Mouse (Mus musculus) CH12.LX (cell line): ENCODE measurements around the gene Slx4ip. TPM values are rescaled to one million over a fixed set of nuclear protein-coding genes. Genes with fewer than 3 reads are reported as not detected.

ENCODE experiments used
- DNase-seq: peaks from one replicate; pipeline ENCODE4 v3.0.0-alpha.2; 2013; ENCODE audit errors: extremely low read depth
- H3K27ac ChIP-seq: 2 replicates; pipeline ENCODE4 v1.5.1; 2012; ENCODE audit warnings: low read depth, mild to moderate bottlenecking, control low read depth, moderate library complexity; ENCODE audit not compliant: insufficient read depth
- H3K27me3 ChIP-seq: replicated peaks from 2 replicates; pipeline ENCODE3; 2012; ENCODE audit warnings: inconsistent platforms
- H3K36me3 ChIP-seq, 2 experiments: replicated peaks in 1 of 2; 2 replicates each; pipeline versions ENCODE3 to v1.6.1; 2012; ENCODE audit warnings: inconsistent platforms in 1 of 2, low read length in 1 of 2, mild to moderate bottlenecking in 1 of 2, mixed read lengths in 1 of 2, moderate library complexity in 1 of 2; ENCODE audit not compliant: control insufficient read depth in 1 of 2, insufficient read depth in 1 of 2
- H3K4me1 ChIP-seq, 2 experiments: 2 replicates each; pipeline ENCODE4 v1.6.1; 2012; ENCODE audit warnings: inconsistent platforms in 1 of 2, moderate library complexity in 1 of 2; ENCODE audit not compliant: insufficient read depth in 2 of 2, control insufficient read depth in 1 of 2
- H3K4me2 ChIP-seq: 2 replicates; pipeline ENCODE4 v1.6.1; 2012; ENCODE audit warnings: low read depth, mild to moderate bottlenecking, control low read depth; ENCODE audit not compliant: poor library complexity, insufficient read depth, severe bottlenecking
- H3K4me3 ChIP-seq, 3 experiments: fragments of 150-350 bp in 1 of 3; sonication (generic) in 1 of 3; replicated peaks in 1 of 3; 2 replicates each; pipeline versions ENCODE3 to v1.5.1; 2011 to 2012; ENCODE audit warnings: low read depth in 2 of 3, low read length in 2 of 3, mild to moderate bottlenecking in 2 of 3, moderate library complexity in 2 of 3, control low read depth in 1 of 3, improper control_type of control experiment in 1 of 3, inconsistent platforms in 1 of 3, mixed read lengths in 1 of 3; ENCODE audit not compliant: poor library complexity in 1 of 3
- H3K79me2 ChIP-seq: replicated peaks from 2 replicates; pipeline ENCODE4 v1.6.1; 2012; ENCODE audit warnings: mild to moderate bottlenecking, moderate library complexity; ENCODE audit not compliant: control insufficient read depth, poor library complexity, insufficient read depth, severe bottlenecking; ENCODE audit errors: extremely low read depth
- H3K9ac ChIP-seq: 2 replicates; pipeline ENCODE4 v1.6.1; 2012; ENCODE audit warnings: low read depth, mild to moderate bottlenecking, control low read depth, moderate library complexity; ENCODE audit not compliant: insufficient read depth
- H3K9me3 ChIP-seq: replicated peaks from 2 replicates; pipeline ENCODE3; 2012; ENCODE audit warnings: low read length, inconsistent platforms, mixed read lengths
- BHLHE40 ChIP-seq: IDR thresholded peaks from 2 replicates; pipeline ENCODE4 v1.6.1; 2011; ENCODE audit warnings: mild to moderate bottlenecking, low read depth, low read length, improper control_type of control experiment
- CHD1 ChIP-seq: IDR thresholded peaks from 2 replicates; pipeline ENCODE4 v1.6.1; 2012; ENCODE audit warnings: low read depth, low read length, improper control_type of control experiment, inconsistent platforms
- CHD2 ChIP-seq: IDR thresholded peaks from 2 replicates; pipeline ENCODE4 v1.6.1; 2011; ENCODE audit warnings: low read length, improper control_type of control experiment
- CTCF ChIP-seq, 2 experiments: IDR thresholded peaks in 1 of 2; conservative IDR thresholded peaks in 1 of 2; 2 replicates each; pipeline ENCODE4 v1.5.1; 2011 to 2012; ENCODE audit warnings: low read depth in 2 of 2, low read length in 2 of 2, improper control_type of control experiment in 1 of 2, inconsistent platforms in 1 of 2, mild to moderate bottlenecking in 1 of 2, moderate library complexity in 1 of 2
- EP300 ChIP-seq: IDR thresholded peaks from 2 replicates; pipeline ENCODE4 v1.6.1; 2011; ENCODE audit warnings: low read length, improper control_type of control experiment
- ETS1 ChIP-seq: conservative IDR thresholded peaks from 2 replicates; pipeline ENCODE4 v1.6.1; 2012; ENCODE audit warnings: low read depth, mild to moderate bottlenecking, inconsistent platforms, low read length, improper control_type of control experiment, moderate library complexity
- JUN ChIP-seq: IDR thresholded peaks from 2 replicates; pipeline ENCODE4 v1.6.1; 2011; ENCODE audit warnings: low read depth, mild to moderate bottlenecking, low read length, improper control_type of control experiment, moderate library complexity; ENCODE audit not compliant: insufficient read depth
- JUND ChIP-seq: conservative IDR thresholded peaks from 2 replicates; pipeline ENCODE4 v1.6.1; 2011; ENCODE audit warnings: low read depth, low read length, improper control_type of control experiment
- MAX ChIP-seq: IDR thresholded peaks from 2 replicates; pipeline ENCODE4 v1.6.1; 2011; ENCODE audit warnings: low read length, improper control_type of control experiment
- MXI1 ChIP-seq: IDR thresholded peaks from 2 replicates; pipeline ENCODE4 v1.6.1; 2011; ENCODE audit warnings: mild to moderate bottlenecking, low read depth, low read length, improper control_type of control experiment
- RCOR1 ChIP-seq: conservative IDR thresholded peaks from 2 replicates; pipeline ENCODE4 v1.6.1; 2012; ENCODE audit warnings: low read depth, mild to moderate bottlenecking, inconsistent platforms, low read length, improper control_type of control experiment
- SIN3A ChIP-seq: IDR thresholded peaks from 2 replicates; pipeline ENCODE4 v1.6.1; 2012; ENCODE audit warnings: low read length, improper control_type of control experiment, inconsistent platforms
- TBP ChIP-seq: conservative IDR thresholded peaks from 2 replicates; pipeline ENCODE4 v1.6.1; 2011; ENCODE audit warnings: low read depth, low read length, improper control_type of control experiment
- USF1 ChIP-seq: IDR thresholded peaks from 2 replicates; pipeline ENCODE4 v1.6.1; 2014; ENCODE audit warnings: low read depth, mild to moderate bottlenecking, inconsistent platforms, low read length, improper control_type of control experiment
- USF2 ChIP-seq: conservative IDR thresholded peaks from 2 replicates; pipeline ENCODE4 v1.6.1; 2011; ENCODE audit warnings: low read depth, low read length, improper control_type of control experiment
- ZC3H11A ChIP-seq: IDR thresholded peaks from 2 replicates; pipeline ENCODE4 v1.6.1; 2012; ENCODE audit warnings: low read depth, mild to moderate bottlenecking, inconsistent platforms, low read length, improper control_type of control experiment
- ZKSCAN1 ChIP-seq: IDR thresholded peaks from 2 replicates; pipeline ENCODE4 v1.6.1; 2012; ENCODE audit warnings: low read depth, inconsistent platforms, low read length, improper control_type of control experiment, borderline replicate concordance
- ZNF384 ChIP-seq: IDR thresholded peaks from 2 replicates; pipeline ENCODE4 v1.6.1; 2012; ENCODE audit warnings: low read depth, low read length, improper control_type of control experiment, inconsistent platforms
- dilution Hi-C: fragments of 300-500 bp; cut with MboI; formaldehyde crosslinking; loops from 2 replicates; pipeline ENCODE4 v1.14.3; 2020; ENCODE audit warnings: low sequenced_read_pairs; ENCODE audit not compliant: extremely low pct_unique_long_range_greater_than_20kb, extremely low pct_ligation_motif_present
- in situ Hi-C: fragments of 300-500 bp; cut with MboI; formaldehyde crosslinking; loops from 3 replicates; pipeline ENCODE4 v1.14.3; 2019; ENCODE audit warnings: low sequenced_read_pairs, low pct_ligation_motif_present, low pct_unique_long_range_greater_than_20kb, mixed read lengths
- polyA plus RNA-seq: library from polyadenylated mRNA; unstranded; fragments of >175 nt; gene quantifications from 2 replicates; pipeline ENCODE4 v1.2.1, GENCODE M21; 2012; ENCODE audit warnings: low read depth; ENCODE audit not compliant: insufficient read length
- total RNA-seq, 2 experiments: library from RNA; depleted of rRNA; stranded (reverse); fragments of 300-350 nt in 1 of 2; fragments of >200 nt in 1 of 2; gene quantifications; 2 replicates each; pipeline ENCODE4 v1.2.3; 2012 to 2014

The Slx4ip gene
- total and polyA plus RNA-seq, 3 experiments = 4.1 to 6.7 (median 4.7) TPM

GRCm38 (mm10) chr2:137087705-137088104 is 196.7 kb downstream of the Slx4ip start:
- Histone ChIP-seq H3K9me3 (no peaks in the 10 kb centered on the region), H3K4me1 (peaks cover 0 to 6% of the 10 kb centered on the region in 2 experiments; a peak in 2 of 4 replicates), H3K79me2 (no peaks in the 10 kb centered on the region), H3K4me2 (no peak overlapping the region), H3K9ac (no peak overlapping the region), H3K27me3 (no peaks in the 10 kb centered on the region), H3K4me3 (no peak overlapping the region)
- dilution Hi-C loops = no loop called here
- TF ChIP-seq SIN3A (no peak), ZC3H11A (no peak), ZNF384 (no peak), BHLHE40 (no peak), TBP (no peak), ZKSCAN1 (no peak), EP300 (no peak), MAX (no peak), CHD1 (no peak)
- TF ChIP-seq, all 38 proteins: peak for 0
- no peaks in the 10 kb centered on the region for H3K36me3 ChIP-seq
- in situ Hi-C loops = no loop called here
- no peak for DNase-seq
- no peak overlapping the region for H3K27ac ChIP-seq

GRCm38 (mm10) chr2:137091766-137092522 is 200.9 kb downstream of the Slx4ip start:
- H3K9ac ChIP-seq = no peak overlapping the region
- no peak for TF ChIP-seq ZC3H11A
- no peak for TF ChIP-seq EP300
- TF ChIP-seq CHD2 = no peak
- TF ChIP-seq ZNF384 = no peak
- TF ChIP-seq USF1 = no peak
- no peak for TF ChIP-seq RCOR1
- TF ChIP-seq JUN = no peak
- TF ChIP-seq SIN3A = no peak
- TF ChIP-seq USF2 = no peak
- TF ChIP-seq ETS1 = no peak
- TF ChIP-seq JUND = no peak
- no peak for TF ChIP-seq CTCF (conservative IDR thresholded peaks at IDR 0.05 in 1 of 2, IDR thresholded peaks at IDR 0.05 in 1 of 2; ENCODE audit: low read depth in 2 of 2, low read length in 2 of 2)
- no peak for TF ChIP-seq MXI1
- TF ChIP-seq BHLHE40 = no peak
- TF ChIP-seq, all 38 proteins: peak for 0
- H3K4me3 ChIP-seq = no peak overlapping the region
- no peaks in the 10 kb centered on the region for H3K79me2 ChIP-seq
- H3K4me1 ChIP-seq = peaks cover 0 to 8% of the 10 kb centered on the region in 2 experiments; a peak in 2 of 4 replicates
- no peak overlapping the region for H3K27ac ChIP-seq
- dilution Hi-C loops = no loop called here
- no peak for DNase-seq
- in situ Hi-C loops = no loop called here
- no peaks in the 10 kb centered on the region for H3K27me3 ChIP-seq
- H3K4me2 ChIP-seq = no peak overlapping the region
- no peaks in the 10 kb centered on the region for H3K36me3 ChIP-seq
- H3K9me3 ChIP-seq = peaks cover 2% of the 10 kb centered on the region
